Mouse (Mus musculus): ENCODE data around the gene Inf2.
A peak's percentile ranks its signal among the peaks of the same experiment; 100 is the strongest.

The Inf2 gene

DNA sequence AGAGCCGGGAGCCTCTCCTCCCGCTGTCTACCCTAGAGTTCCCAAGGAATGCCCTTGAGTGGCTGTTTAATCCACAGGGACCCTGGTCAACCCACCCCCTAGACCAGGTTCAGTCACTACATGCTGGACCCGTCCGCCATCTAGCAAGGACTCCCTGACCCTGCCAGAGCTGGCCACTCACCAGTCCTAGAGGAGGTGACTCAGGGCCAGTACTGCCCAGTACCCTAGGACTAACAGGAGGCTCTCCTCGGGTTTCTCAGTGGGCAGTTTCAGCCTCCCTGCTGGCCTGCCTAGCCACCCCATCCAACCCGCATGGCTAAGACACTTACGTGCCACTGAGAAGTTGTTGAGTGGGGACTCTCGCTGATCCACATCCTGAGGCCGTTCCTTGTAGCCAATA lies 73.3 kb downstream of the Inf2 start:
- DNase-seq: no peak

GRCm38 (mm10) chr12:112663303-112663702 lies 74.7 kb downstream of the Inf2 start:
- DNase-seq: peak in 1 of 2 experiments; percentile 52

DNA sequence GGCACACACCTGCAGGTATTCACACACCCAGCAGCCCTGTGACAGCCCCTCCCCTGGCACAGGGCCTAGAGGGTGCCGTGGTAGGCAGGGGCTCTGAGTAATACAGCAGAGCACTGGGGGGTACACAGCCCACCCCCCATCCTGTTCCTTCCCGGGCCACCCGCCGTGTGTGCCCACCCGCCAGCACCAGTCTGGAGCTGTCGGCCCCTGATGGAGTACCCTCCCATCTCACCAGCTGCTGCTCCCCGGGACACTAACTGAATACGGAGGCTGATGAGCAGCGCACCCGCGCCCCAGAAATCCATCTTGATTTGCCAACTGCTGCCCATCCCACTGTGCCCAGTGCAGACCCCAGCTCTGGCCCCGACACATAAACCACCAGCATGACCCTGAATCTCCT lies 75.1 kb downstream of the Inf2 start:
- DNase-seq: peak; percentile 47 to 67

GRCm38 (mm10) chr12:112664124-112664523 lies 75.5 kb downstream of the Inf2 start:
- peak; percentile 47 to 58 for DNase-seq

- DNase-seq: peak; percentile 53 to 63
These were observed 76.1 kb downstream of the Inf2 start for GRCm38 (mm10) chr12:112664656-112665055.

Data from cerebellum, postnatal 10 days (tissue).